Mouse (Mus musculus): ENCODE results near the gene Akap2. TPM values are rescaled to one million over a fixed set of nuclear protein-coding genes. Genes with fewer than 3 reads are reported as not detected.

The Akap2 gene
- polyA plus RNA-seq, 1 experiment from 2014 or later, result 2.2 TPM

DNA sequence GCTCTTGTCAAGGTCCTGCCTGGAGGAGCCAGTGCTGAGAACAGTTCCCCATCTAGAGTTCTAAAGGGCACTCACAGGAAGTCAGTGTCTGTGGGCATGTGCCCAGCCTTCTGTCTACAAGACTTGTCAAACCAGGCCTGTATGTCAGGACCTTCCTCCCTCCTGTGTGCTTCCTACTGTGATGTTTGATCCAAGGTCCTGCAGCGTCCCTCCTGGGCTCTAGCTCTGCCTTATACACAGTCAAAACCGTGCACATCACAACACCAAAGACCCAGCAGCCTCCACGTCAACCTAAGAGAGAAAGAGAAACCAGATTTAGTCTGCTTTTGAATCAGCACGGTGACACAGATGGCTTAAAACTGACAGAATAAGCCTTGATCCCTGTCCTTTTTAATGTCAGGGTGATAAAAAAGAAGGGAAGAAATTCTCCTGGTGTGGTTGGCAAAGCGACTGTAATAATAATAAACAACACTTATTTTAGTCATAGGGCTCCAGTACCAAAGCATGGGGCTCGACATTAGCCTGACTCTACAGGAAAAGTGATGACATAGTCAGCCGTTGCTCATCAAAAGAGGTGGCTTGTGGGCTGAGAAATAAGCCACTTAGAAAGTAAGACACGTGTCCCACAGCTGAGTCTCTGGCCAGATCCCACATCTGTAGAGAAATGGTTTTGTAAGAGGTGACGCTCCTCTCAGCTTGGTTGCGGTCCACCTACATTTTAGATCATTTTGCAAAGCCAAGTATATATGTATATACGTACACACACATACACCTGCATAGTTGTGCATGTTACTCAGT is 13.5 kb downstream of the Akap2 start:
- ATAC-seq (ENCODE audit: insufficient read depth), result no peak
- Histone ChIP-seq H3K36me3 (replicated peaks) (no peaks in the 10 kb centered on the region), H3K4me3 (replicated peaks) (no peak overlapping the region), H3K4me1 (replicated peaks) (no peaks in the 10 kb centered on the region), H3K9me3 (replicated peaks) (no peaks in the 10 kb centered on the region), H3K27ac (replicated peaks) (no peak overlapping the region), H3K9ac (no peak overlapping the region), H3K27me3 (no peaks in the 10 kb centered on the region), H3K4me2 (no peak overlapping the region)
- WGBS (ENCODE audit: insufficient replicate concordance), result 53% methylated on average over 11 of the region's 11 CpGs

DNA sequence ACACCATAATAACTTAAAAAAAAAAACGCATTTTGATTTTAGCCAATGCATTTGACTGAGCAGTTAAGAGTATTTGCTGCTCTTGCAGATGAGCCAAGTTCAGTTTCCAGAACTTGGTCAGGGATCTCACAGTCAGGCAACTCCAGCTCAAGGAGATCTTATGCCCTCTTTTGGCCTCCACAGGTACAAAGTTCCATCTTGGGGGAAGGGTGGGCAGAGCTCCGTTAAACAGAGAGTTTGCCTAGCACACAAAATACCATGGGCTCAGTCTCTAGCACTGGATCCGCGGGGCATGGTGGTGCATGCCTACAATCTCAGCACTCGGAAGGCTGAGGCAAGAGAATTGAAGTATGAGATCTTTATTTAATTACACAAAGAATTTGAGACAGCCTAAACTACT is 14.9 kb downstream of the Akap2 start:
- 62% methylated on average over 5 of the region's 5 CpGs for WGBS (ENCODE audit: insufficient replicate concordance)
- Histone ChIP-seq H3K36me3 (replicated peaks) (no peaks in the 10 kb centered on the region), H3K9ac (no peak overlapping the region), H3K4me2 (no peak overlapping the region), H3K9me3 (replicated peaks) (no peaks in the 10 kb centered on the region), H3K4me1 (replicated peaks) (no peaks in the 10 kb centered on the region), H3K4me3 (replicated peaks) (no peak overlapping the region), H3K27me3 (no peaks in the 10 kb centered on the region), H3K27ac (replicated peaks) (no peak overlapping the region)
- ATAC-seq (ENCODE audit: insufficient read depth), result no peak

DNA sequence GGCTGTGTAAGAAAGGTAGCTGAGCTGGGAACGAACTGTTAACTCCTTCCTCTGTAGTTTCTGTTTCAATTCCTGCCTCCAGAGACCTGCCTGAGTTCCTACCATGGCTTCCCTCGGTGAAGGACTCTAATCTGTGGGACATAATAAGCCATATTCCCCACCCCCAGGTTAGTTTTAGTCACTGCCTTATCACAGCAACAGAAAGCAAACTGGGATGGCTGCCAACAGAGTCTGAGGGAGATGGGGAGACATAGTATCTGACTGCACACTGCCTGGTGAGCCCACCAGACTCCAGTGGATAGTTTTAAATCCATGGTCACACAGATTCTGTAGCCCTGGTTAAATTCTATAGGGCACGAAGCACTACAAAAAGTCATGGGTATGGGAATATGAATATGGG is 16.0 kb downstream of the Akap2 start:
- H3K27me3 ChIP-seq, result no peaks in the 10 kb centered on the region
- H3K4me3 ChIP-seq (replicated peaks), result no peak overlapping the region
- 44% methylated on average over 3 of the region's 3 CpGs for WGBS (ENCODE audit: insufficient replicate concordance)
- no peak for ATAC-seq (ENCODE audit: insufficient read depth)
- H3K36me3 ChIP-seq (replicated peaks), result no peaks in the 10 kb centered on the region
- H3K4me2 ChIP-seq, result no peak overlapping the region
- H3K4me1 ChIP-seq (replicated peaks), result no peaks in the 10 kb centered on the region
- H3K27ac ChIP-seq (replicated peaks), result no peak overlapping the region
- H3K9ac ChIP-seq, result no peak overlapping the region
- no peaks in the 10 kb centered on the region for H3K9me3 ChIP-seq (replicated peaks)

DNA sequence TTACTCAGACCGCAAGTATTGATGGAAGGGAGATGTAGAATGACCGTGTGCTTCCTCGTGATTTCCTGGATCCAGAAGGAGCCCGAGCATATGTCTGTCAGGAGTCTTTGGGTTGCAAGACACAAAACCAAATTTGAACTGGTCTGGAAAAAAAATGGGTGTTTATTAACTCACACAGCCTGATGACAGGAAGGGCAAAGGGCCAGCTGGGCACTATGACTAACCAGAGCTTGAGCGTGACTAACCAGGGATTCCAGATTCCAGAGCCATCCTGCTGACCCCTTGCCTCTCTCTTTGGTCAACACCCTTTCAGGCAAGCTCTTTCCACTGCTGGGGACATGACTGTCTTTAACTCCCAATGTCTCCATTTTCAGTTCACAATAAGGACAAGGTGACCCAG is 18.0 kb downstream of the Akap2 start:
- no peaks in the 10 kb centered on the region for H3K27me3 ChIP-seq
- H3K27ac ChIP-seq (replicated peaks), result no peak overlapping the region
- WGBS (ENCODE audit: insufficient replicate concordance), result 70% methylated on average over 5 of the region's 5 CpGs
- H3K4me1 ChIP-seq (replicated peaks), result no peaks in the 10 kb centered on the region
- no peak overlapping the region for H3K4me3 ChIP-seq (replicated peaks)
- no peak overlapping the region for H3K9ac ChIP-seq
- no peak overlapping the region for H3K4me2 ChIP-seq
- H3K9me3 ChIP-seq (replicated peaks), result no peaks in the 10 kb centered on the region
- ATAC-seq (ENCODE audit: insufficient read depth), result no peak
- no peaks in the 10 kb centered on the region for H3K36me3 ChIP-seq (replicated peaks)

DNA sequence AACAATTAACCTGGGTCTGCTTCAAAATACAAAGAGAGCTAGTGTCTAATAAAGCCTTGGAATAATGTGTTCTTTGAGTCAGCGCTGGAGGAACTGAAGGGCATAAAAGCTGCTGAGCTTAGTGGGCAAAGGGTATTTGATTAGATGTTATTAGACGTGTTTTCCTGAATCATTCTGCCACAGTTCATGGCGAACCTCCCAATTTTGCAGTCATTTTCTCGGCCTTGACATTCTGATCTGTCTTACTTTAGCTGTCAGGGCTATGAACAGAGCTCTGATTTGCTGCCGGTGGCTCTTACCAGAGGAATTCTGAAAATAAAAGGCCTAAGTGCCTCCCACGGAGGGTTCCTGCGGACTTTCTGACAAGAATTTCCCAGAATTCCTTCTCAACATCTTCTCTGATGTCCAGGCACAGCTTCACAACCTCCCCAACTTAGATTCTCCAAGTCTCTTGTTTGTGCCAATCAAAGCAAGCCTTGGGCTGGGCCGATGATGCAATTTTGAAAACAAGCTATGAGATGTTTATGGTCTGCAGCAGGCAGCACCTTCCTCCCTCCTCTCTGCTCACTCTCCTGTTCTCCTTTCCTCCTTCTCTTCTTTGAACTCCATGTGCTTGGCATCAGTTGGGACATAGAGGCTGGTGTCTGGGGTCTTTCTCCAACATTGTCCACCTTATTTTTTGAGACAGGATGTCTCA is 21.5 kb downstream of the Akap2 start:
- Histone ChIP-seq H3K27ac (replicated peaks) (no peak overlapping the region), H3K4me2 (no peak overlapping the region), H3K9me3 (replicated peaks) (no peaks in the 10 kb centered on the region), H3K36me3 (replicated peaks) (no peaks in the 10 kb centered on the region), H3K4me1 (replicated peaks) (no peaks in the 10 kb centered on the region), H3K27me3 (no peaks in the 10 kb centered on the region), H3K9ac (no peak overlapping the region), H3K4me3 (replicated peaks) (no peak overlapping the region)
- ATAC-seq (ENCODE audit: insufficient read depth), result no peak
- WGBS (ENCODE audit: insufficient replicate concordance), result 53% methylated on average over 8 of the region's 8 CpGs

DNA sequence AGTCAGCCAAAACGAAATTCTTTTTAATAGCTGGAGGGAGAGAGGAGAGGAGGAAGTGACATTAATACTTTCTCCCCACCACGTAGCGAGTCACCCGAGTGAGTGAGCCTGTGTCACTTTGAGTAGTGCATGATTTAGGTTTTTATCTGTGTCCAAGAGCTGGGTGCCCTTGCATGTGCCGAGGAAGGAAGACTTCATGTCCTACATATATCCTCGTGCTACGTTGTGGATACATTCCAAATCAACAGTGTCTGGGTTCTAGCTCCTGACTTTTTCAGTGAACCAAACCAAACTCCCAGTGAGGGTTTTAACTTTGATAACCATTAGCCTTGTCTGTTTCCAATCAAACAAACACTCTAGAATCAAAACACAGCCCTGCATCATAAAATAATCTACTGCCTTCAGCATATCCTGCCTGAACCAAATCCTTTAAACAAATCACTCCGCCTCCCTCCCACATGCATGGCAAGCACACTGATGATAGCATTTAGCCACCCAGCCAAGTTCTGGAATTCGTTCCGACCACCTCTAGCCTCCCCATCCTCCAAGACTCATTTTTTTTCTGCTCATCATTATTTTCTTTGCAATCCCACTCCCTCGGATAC is 26.0 kb downstream of the Akap2 start:
- H3K4me2 ChIP-seq, result no peak overlapping the region
- H3K36me3 ChIP-seq (replicated peaks), result no peaks in the 10 kb centered on the region
- no peaks in the 10 kb centered on the region for H3K4me1 ChIP-seq (replicated peaks)
- H3K9ac ChIP-seq, result no peak overlapping the region
- no peak overlapping the region for H3K27ac ChIP-seq (replicated peaks)
- no peak for ATAC-seq (ENCODE audit: insufficient read depth)
- no peak overlapping the region for H3K4me3 ChIP-seq (replicated peaks)
- 50% methylated on average over 11 of the region's 11 CpGs for WGBS (ENCODE audit: insufficient replicate concordance)
- no peaks in the 10 kb centered on the region for H3K9me3 ChIP-seq (replicated peaks)
- no peaks in the 10 kb centered on the region for H3K27me3 ChIP-seq

DNA sequence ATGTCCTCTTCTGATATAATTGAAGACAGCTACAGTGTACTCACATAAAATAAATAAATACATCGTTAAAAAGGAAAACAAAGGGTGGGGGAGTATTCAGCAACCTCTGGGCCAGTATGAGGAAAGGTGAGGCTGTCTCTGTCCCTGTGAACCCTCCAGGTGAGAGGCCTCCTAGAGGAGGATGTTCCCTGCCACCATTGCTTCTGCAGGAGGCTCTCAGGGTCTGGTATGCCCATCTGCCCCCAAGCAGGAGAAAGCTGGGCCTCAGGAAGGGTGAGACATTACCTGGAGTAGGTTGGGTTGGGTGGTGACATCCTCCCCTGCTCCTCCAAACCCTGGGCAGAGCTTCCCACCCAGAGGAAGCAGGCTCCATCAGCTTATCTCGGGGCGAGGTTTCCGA is 33.2 kb downstream of the Akap2 start:
- ATAC-seq (ENCODE audit: insufficient read depth), result no peak
- no peaks in the 10 kb centered on the region for H3K9me3 ChIP-seq (replicated peaks)
- H3K4me2 ChIP-seq, result no peak overlapping the region
- no peak overlapping the region for H3K9ac ChIP-seq
- no peaks in the 10 kb centered on the region for H3K4me1 ChIP-seq (replicated peaks)
- no peak overlapping the region for H3K4me3 ChIP-seq (replicated peaks)
- no peaks in the 10 kb centered on the region for H3K36me3 ChIP-seq (replicated peaks)
- WGBS (ENCODE audit: insufficient replicate concordance), result 41% methylated on average over 4 of the region's 4 CpGs
- no peaks in the 10 kb centered on the region for H3K27me3 ChIP-seq
- H3K27ac ChIP-seq (replicated peaks), result no peak overlapping the region

DNA sequence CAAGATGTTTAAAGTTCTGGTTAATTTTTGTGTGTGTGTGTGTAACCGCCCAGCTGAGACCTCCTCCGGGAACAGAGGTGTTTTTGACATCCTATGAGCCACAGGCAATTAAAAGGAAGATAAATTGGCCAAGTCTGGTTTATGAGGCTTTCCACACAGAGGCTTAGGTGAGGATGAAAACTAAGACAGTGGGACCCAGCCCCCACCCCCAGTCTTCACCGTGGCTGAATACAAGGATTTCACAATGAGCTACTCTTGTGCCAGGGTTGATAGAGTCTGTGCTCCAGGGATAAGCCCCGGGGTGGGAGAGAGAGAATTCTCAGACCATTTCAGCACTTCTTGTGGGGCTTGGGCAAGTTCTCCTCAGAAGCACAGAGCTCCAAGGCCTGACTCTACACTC is 33.6 kb downstream of the Akap2 start:
- no peak overlapping the region for H3K4me2 ChIP-seq
- H3K4me1 ChIP-seq (replicated peaks), result no peaks in the 10 kb centered on the region
- ATAC-seq (ENCODE audit: insufficient read depth), result no peak
- 40% methylated on average over 4 of the region's 4 CpGs for WGBS (ENCODE audit: insufficient replicate concordance)
- H3K27me3 ChIP-seq, result no peaks in the 10 kb centered on the region
- no peaks in the 10 kb centered on the region for H3K36me3 ChIP-seq (replicated peaks)
- H3K4me3 ChIP-seq (replicated peaks), result no peak overlapping the region
- H3K27ac ChIP-seq (replicated peaks), result no peak overlapping the region
- H3K9me3 ChIP-seq (replicated peaks), result no peaks in the 10 kb centered on the region
- H3K9ac ChIP-seq, result no peak overlapping the region

DNA sequence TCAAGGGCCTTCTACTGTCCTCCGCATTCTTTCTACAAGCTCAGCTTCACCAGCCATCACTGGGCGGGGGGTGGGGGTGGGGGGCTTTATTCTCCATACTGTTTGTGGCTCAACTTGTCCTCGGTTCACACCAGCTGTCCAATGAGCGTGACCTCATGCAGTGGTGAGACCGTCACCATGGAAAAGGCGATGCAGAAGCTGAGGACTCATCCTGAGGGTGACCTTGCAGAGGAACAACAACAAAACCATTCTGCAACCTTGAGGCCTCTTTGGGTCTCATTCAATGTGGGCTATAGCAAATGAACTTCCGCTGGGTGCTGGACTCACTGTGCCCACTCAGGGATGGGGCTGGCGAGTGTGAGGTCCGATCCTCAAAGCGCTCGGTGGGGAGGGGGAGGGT is 34.1 kb downstream of the Akap2 start:
- Histone ChIP-seq H3K27ac (replicated peaks) (no peak overlapping the region), H3K4me3 (replicated peaks) (no peak overlapping the region), H3K4me1 (replicated peaks) (no peaks in the 10 kb centered on the region), H3K4me2 (no peak overlapping the region), H3K9me3 (replicated peaks) (no peaks in the 10 kb centered on the region), H3K36me3 (replicated peaks) (no peaks in the 10 kb centered on the region), H3K9ac (no peak overlapping the region), H3K27me3 (no peaks in the 10 kb centered on the region)
- WGBS (ENCODE audit: insufficient replicate concordance), result 77% methylated on average over 11 of the region's 11 CpGs
- ATAC-seq (ENCODE audit: insufficient read depth), result no peak

DNA sequence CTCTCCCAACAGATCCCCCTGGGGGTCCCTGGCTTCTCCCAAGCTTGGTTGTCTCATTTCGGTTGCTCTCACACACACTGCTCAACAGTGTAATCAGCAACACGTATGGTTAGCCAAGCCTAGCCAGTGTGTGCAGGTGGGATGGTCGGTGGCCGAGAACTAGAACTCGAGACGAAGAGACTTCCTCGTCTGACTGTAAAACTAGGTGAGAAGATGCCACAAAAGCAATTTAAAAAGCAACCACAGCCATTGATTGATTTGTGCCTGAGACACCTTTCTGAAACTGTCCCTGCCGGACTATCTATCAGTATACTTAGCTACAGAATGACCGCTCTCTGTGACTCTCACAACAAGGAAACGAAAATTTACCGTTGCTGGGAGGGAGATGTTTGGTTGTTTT is 37.6 kb downstream of the Akap2 start:
- H3K27me3 ChIP-seq, result no peaks in the 10 kb centered on the region
- no peak overlapping the region for H3K4me3 ChIP-seq (replicated peaks)
- no peak for ATAC-seq (ENCODE audit: insufficient read depth)
- no peaks in the 10 kb centered on the region for H3K36me3 ChIP-seq (replicated peaks)
- no peak overlapping the region for H3K4me2 ChIP-seq
- H3K4me1 ChIP-seq (replicated peaks), result no peaks in the 10 kb centered on the region
- H3K9me3 ChIP-seq (replicated peaks), result no peaks in the 10 kb centered on the region
- H3K9ac ChIP-seq, result no peak overlapping the region
- 69% methylated on average over 11 of the region's 11 CpGs for WGBS (ENCODE audit: insufficient replicate concordance)
- no peak overlapping the region for H3K27ac ChIP-seq (replicated peaks)

DNA sequence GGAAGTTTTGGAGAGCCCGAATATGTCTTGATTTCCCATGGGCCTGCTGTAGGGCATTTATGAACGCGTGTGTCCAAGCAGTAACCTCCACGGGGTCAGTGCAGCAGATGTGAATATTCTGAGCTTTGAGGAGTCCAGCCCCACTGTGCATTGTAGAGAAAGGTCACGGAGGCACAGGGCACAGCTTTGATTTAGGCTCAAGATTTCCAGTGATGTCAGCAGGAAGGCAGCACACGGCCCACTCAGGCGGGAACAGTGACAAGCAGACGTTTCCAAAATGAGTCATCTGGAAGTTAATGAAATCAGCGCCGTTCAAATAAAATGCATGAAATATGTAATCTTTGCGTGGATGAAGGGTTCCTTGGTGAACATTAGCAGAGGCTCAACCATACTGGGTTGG is 40.5 kb downstream of the Akap2 start:
- no peak for ATAC-seq (ENCODE audit: insufficient read depth)
- Histone ChIP-seq H3K4me1 (replicated peaks) (no peaks in the 10 kb centered on the region), H3K27ac (replicated peaks) (no peak overlapping the region), H3K36me3 (replicated peaks) (no peaks in the 10 kb centered on the region), H3K4me3 (replicated peaks) (no peak overlapping the region), H3K4me2 (no peak overlapping the region), H3K9ac (no peak overlapping the region), H3K27me3 (no peaks in the 10 kb centered on the region), H3K9me3 (replicated peaks) (no peaks in the 10 kb centered on the region)
- 68% methylated on average over 11 of the region's 11 CpGs for WGBS (ENCODE audit: insufficient replicate concordance)
